Mouse (Mus musculus): ENCODE results near the gene Gm11559. TPM values are rescaled to one million over a fixed set of nuclear protein-coding genes. Genes with fewer than 3 reads are reported as not detected.
"Not testable (repeated sequence)": the region's sequence is repeated elsewhere in the genome, so short reads cannot be mapped to it uniquely, and the experiment has no call there.

The Gm11559 gene
- not detected for polyA plus RNA-seq (2017; shearing (Covaris generic))

- not testable (repeated sequence) for ATAC-seq
Observed at GRCm38 (mm10) chr11:99864176-99864575, at the start of gene Gm11559. Gene Gm11559, plus strand, starts transcription at chr11:99864476.

DNA sequence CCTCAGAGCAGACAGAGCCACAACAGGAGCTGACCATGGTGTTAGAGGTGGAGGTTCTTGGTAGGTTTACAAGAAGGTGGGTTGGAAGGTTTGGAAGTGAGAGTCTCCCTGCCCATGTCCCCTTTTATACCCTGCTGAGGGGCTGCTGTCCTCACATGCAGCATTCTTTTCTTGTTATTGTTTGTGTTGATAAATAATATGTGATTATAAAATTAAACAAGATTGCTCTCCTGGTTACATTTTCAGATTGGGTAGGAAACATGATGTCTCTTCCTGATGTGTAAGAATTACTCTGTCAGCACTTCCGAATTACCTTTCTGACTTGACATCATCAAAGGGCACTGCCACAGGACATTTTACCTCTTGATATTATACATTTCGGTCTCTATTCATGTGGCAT, 48.7 kb upstream of the Gm11559 start, which contains the start of gene Gm11564:
Gene Gm11564 (minus strand): TSS at position 101 of the 400 bp plus-strand sequence.
- not testable (repeated sequence) for ATAC-seq

- ATAC-seq, result no peak
Observed at GRCm38 (mm10) chr11:99837966-99838365, 26.3 kb upstream of the Gm11559 start, which contains the start of gene 2300003K06Rik. Gene 2300003K06Rik, minus strand, starts transcription at chr11:99838066.

GRCm38 (mm10) chr11:99842185-99842584, 22.1 kb upstream of the Gm11559 start:
- no peak for ATAC-seq

GRCm38 (mm10) chr11:99846746-99847145, 17.5 kb upstream of the Gm11559 start:
- no peak for ATAC-seq

DNA sequence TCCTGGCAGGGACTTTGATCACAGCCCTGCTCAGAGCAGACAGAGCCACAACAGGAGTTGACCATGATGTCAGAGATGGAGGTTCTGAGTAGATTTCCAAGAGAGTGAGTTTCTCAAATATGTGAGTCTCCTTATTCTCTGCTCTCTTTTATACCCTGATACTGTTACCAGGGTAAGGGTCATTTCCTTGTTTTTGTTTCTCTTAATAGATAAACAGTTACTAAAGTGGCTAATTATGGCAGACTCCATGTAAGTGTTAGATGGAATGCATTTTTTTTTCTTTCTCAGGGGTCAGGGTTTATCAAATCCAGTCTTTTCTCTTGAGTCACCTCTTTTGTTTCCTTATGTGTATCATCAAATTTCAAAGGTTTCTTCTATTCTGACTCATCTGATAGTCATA, 12.8 kb upstream of the Gm11559 start, which contains the start of gene Krtap4-16:
Gene Krtap4-16 (minus strand): TSS at position 101 of the 400 bp plus-strand sequence.
- ATAC-seq, result no peak

- no peak for ATAC-seq
Observed at GRCm38 (mm10) chr11:99854121-99854520, 10.2 kb upstream of the Gm11559 start.

- no peak for ATAC-seq
Observed at GRCm38 (mm10) chr11:99857617-99858016, 6.7 kb upstream of the Gm11559 start, which contains the start of gene Gm11568. Gene Gm11568, plus strand, starts transcription at chr11:99857917.

GRCm38 (mm10) chr11:99858761-99859160, 5.5 kb upstream of the Gm11559 start:
- no peak for ATAC-seq

- not testable (repeated sequence) for ATAC-seq
Observed at GRCm38 (mm10) chr11:99873089-99873488, 8.8 kb downstream of the Gm11559 start, which contains the start of gene Krtap9-1. Gene Krtap9-1, plus strand, starts transcription at chr11:99873389.

GRCm38 (mm10) chr11:99878887-99879286, 14.6 kb downstream of the Gm11559 start, which contains the start of gene Gm11567:
Gene Gm11567, plus strand, starts transcription at chr11:99879187.
- ATAC-seq, result not testable (repeated sequence)

DNA sequence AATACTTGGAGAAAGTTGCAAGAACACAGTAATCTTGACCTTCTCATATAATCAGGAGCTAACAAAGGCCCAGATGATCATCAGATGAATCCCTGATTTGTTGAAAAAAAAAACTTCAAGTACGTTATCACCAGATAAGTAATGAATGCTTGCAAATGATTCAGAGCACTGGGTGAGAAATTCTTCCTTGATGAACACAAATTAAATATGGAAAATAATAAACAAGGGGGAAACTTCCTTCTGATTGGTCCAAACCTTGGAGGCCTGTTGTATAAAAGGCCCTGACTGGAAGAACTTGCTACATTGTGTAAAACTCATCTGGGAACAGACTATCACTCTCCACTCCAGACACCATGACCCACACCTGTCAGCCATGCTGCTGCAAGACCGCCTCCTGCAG, 43.3 kb downstream of the Gm11559 start, which contains the start of gene Krtap31-1:
Gene Krtap31-1 (plus strand): TSS at position 301 of the 400 bp plus-strand sequence.
- ATAC-seq, result no peak

GRCm38 (mm10) chr11:99914451-99914850, 50.2 kb downstream of the Gm11559 start, which contains the start of gene Gm11565:
Gene Gm11565, plus strand, starts transcription at chr11:99914751.
- no peak for ATAC-seq

Other genes starting within 250 kb of the Gm11559 start
- not detected for gene Krtap2-4, start 249.6 kb upstream of the Gm11559 start, polyA plus RNA-seq (2017; shearing (Covaris generic))
- not detected for gene Gm11562, start 244.0 kb upstream of the Gm11559 start, polyA plus RNA-seq (2017; shearing (Covaris generic))
- gene Krtap4-1, start 236.2 kb upstream of the Gm11559 start, polyA plus RNA-seq (2017; shearing (Covaris generic)), result not detected
- gene Krtap4-2, start 229.4 kb upstream of the Gm11559 start, polyA plus RNA-seq (2017; shearing (Covaris generic)), result not detected
- gene Krtap4-7, start 220.4 kb upstream of the Gm11559 start, polyA plus RNA-seq (2017; shearing (Covaris generic)), result not detected
- gene Gm11555, start 214.2 kb upstream of the Gm11559 start, polyA plus RNA-seq (2017; shearing (Covaris generic)), result not detected
- gene Gm11563, start 205.5 kb upstream of the Gm11559 start, polyA plus RNA-seq (2017; shearing (Covaris generic)), result not detected
- gene Krtap4-6, start 198.5 kb upstream of the Gm11559 start, polyA plus RNA-seq (2017; shearing (Covaris generic)), result not detected
- gene Gm14190, start 173.7 kb upstream of the Gm11559 start, polyA plus RNA-seq (2017; shearing (Covaris generic)), result not detected
- not detected for gene Gm14180, start 130.2 kb upstream of the Gm11559 start, polyA plus RNA-seq (2017; shearing (Covaris generic))
- not detected for gene Gm11595, start 91.6 kb upstream of the Gm11559 start, polyA plus RNA-seq (2017; shearing (Covaris generic))
- gene Krtap4-8, start 83.8 kb upstream of the Gm11559 start, polyA plus RNA-seq (2017; shearing (Covaris generic)), result not detected
- gene Krtap4-9, start 79.3 kb upstream of the Gm11559 start, polyA plus RNA-seq (2017; shearing (Covaris generic)), result not detected
- not detected for gene Gm11596, start 71.0 kb upstream of the Gm11559 start, polyA plus RNA-seq (2017; shearing (Covaris generic))
- not detected for gene Gm11569, start 65.5 kb upstream of the Gm11559 start, polyA plus RNA-seq (2017; shearing (Covaris generic))
- not detected for gene Gm11554, start 60.0 kb upstream of the Gm11559 start, polyA plus RNA-seq (2017; shearing (Covaris generic))
- not detected for gene Krtap4-13, start 54.6 kb upstream of the Gm11559 start, polyA plus RNA-seq (2017; shearing (Covaris generic))
- not detected for gene Gm11564, start 48.8 kb upstream of the Gm11559 start, polyA plus RNA-seq (2017; shearing (Covaris generic))
- not detected for gene 2300003K06Rik, start 26.4 kb upstream of the Gm11559 start, polyA plus RNA-seq (2017; shearing (Covaris generic))
- not detected for gene Krtap4-16, start 12.9 kb upstream of the Gm11559 start, polyA plus RNA-seq (2017; shearing (Covaris generic))
- gene Gm11568, start 6.6 kb upstream of the Gm11559 start, polyA plus RNA-seq (2017; shearing (Covaris generic)), result not detected
- gene Krtap9-1, start 8.9 kb downstream of the Gm11559 start, polyA plus RNA-seq (2017; shearing (Covaris generic)), result not detected
- gene Gm11567, start 14.7 kb downstream of the Gm11559 start, polyA plus RNA-seq (2017; shearing (Covaris generic)), result not detected
- gene Krtap31-1, start 43.4 kb downstream of the Gm11559 start, polyA plus RNA-seq (2017; shearing (Covaris generic)), result not detected
- not detected for gene Gm11565, start 50.3 kb downstream of the Gm11559 start, polyA plus RNA-seq (2017; shearing (Covaris generic))
- gene Krtap31-2, start 71.8 kb downstream of the Gm11559 start, polyA plus RNA-seq (2017; shearing (Covaris generic)), result not detected
- not detected for gene Krtap9-5, start 84.0 kb downstream of the Gm11559 start, polyA plus RNA-seq (2017; shearing (Covaris generic))
- gene Krtap29-1, start 114.6 kb downstream of the Gm11559 start, polyA plus RNA-seq (2017; shearing (Covaris generic)), result not detected
- not detected for gene Krtap16-1, start 122.1 kb downstream of the Gm11559 start, polyA plus RNA-seq (2017; shearing (Covaris generic))
- not detected for gene Krtap17-1, start 129.5 kb downstream of the Gm11559 start, polyA plus RNA-seq (2017; shearing (Covaris generic))
- not detected for gene Krt33a, start 151.7 kb downstream of the Gm11559 start, polyA plus RNA-seq (2017; shearing (Covaris generic))
- not detected for gene Krt33b, start 165.4 kb downstream of the Gm11559 start, polyA plus RNA-seq (2017; shearing (Covaris generic))
- not detected for gene Krt34, start 177.1 kb downstream of the Gm11559 start, polyA plus RNA-seq (2017; shearing (Covaris generic))
- gene Krt31, start 186.1 kb downstream of the Gm11559 start, polyA plus RNA-seq (2017; shearing (Covaris generic)), result not detected
- not detected for gene Krt32, start 223.8 kb downstream of the Gm11559 start, polyA plus RNA-seq (2017; shearing (Covaris generic))
- not detected for gene Krt35, start 231.8 kb downstream of the Gm11559 start, polyA plus RNA-seq (2017; shearing (Covaris generic))
- not detected for gene Krt36, start 241.2 kb downstream of the Gm11559 start, polyA plus RNA-seq (2017; shearing (Covaris generic))

Measured in CD4-positive, CD25-positive, alpha-beta regulatory T cell, adult 4 months (primary cell).